Mouse (Mus musculus) cerebellum, postnatal 25 days (tissue): ENCODE data around the gene Gga1.

Experiments used
- DNase-seq, 2 experiments: peaks; one replicate each; pipeline ENCODE4 v3.0.0; 2021; ENCODE audit warnings: mixed read lengths in 2 of 2

Gga1 gene

GRCm38 (mm10) chr15:78876991-78877809 is at the start of gene Gga1:
Gga1 (plus strand) TSS chr15:78877190.
- DNase-seq = peak; percentile 94 to 97

DNA sequence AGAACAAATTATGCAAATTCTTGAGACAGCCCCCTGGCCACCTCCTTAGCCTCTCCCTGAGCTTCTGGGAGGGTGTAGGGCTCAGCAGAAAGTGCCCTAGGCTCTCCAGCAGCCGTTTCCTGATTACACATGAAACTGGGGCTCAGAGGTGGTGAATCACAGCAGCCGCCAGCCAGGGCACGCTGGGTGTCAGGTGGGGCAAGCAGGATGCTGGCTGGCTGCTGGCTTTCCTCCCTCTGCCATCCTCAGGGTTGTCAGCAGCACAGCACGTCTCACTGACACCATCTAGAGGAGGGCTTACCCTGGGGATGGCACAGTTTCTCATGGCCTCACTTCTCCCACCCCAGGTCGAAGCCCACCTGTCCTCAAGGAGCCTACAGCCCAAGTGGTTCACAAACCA is 48.7 kb upstream of the Gga1 start:
- no peak for DNase-seq

DNA sequence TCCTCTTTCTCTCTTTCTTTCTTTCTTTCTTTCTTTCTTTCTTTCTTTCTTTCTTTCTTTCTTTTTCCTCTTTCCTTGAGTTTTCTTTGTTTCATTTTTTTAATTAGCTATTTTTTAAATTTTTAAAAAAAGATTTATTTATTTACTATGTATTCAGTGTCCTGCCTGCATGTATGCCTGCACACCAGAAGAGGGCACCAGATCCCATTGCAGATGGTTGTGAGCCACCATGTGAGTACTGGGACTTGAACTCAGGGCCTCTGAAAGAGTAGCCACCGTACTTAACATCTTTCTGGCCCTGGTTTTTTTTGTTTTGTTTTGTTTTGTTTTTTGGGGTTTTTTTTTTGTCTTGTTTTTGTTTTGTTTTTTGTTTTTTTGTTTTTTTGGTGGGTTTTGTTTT is 47.4 kb upstream of the Gga1 start:
- no peak for DNase-seq

GRCm38 (mm10) chr15:78830742-78831719 is 46.0 kb upstream of the Gga1 start:
- DNase-seq = no peak

GRCm38 (mm10) chr15:78831720-78832657 is 45.0 kb upstream of the Gga1 start:
- no peak for DNase-seq

GRCm38 (mm10) chr15:78832701-78833123 is 44.3 kb upstream of the Gga1 start:
- DNase-seq = peak; percentile 64 to 77

DNA sequence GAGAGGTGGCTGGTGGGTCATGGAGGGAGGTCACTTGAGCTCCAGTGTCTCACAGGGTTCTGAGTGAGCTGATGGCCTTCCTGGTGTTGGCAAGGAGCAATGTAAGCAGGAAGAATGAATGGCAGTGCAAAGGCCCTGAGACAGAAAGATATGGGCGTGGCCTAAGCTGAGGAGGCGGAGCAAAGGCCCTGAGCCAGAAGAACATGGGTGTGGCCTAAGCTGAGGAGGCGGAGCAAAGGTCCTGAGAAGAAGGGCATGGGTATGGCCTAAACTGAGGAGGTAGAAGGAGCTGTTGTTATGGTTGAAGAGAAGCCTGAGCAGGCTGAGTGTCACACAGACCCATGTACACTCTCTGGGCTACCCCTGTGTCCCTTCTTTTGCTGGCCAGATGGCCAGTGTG is 43.4 kb upstream of the Gga1 start:
- no peak for DNase-seq

- no peak for DNase-seq
These were observed 42.6 kb upstream of the Gga1 start for GRCm38 (mm10) chr15:78834233-78835005.

DNA sequence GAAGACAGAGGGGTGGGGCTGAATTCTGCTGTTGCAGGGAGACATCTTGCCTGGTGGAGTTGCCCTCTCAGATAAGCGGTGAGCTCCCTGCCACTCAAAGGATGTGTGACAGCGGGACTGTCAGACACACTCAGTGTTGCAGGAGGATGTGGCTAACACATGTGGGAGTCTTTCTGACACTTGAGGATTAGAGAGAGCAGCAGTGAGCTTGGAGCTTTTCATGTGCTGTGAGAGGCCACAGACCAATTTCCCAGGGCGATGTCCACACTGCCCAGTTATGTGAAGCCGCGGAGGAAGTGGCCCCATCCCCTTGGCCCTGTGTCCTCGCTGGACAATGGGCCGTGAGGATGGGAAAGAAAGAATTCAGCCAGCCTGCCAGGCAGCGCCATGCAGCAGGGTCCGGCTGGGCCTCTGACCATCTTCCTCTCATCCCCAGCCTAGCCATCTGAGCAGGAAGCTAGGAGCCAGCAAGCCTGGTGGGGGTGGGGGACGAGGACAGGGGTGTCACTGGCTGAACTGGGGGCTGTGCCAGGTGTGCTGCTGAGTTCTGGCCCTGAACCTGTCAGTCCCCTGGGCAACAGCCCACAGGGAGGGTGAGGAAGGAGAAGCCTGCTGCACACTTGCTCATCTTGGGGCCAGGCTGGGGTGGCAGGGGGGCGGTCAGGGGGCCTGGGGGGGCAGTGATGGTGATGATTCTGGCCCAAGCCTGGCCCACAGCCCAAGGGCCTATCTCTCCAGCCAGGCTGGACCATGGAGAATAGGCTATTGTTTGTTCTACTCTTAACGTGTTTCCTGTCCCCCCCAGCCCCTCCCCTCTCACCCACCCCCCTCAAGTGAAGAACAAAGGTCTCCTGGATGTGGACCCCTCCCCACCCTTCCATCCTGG is 41.5 kb upstream of the Gga1 start:
- DNase-seq = peak; percentile 59 to 77

GRCm38 (mm10) chr15:78836086-78836621 is 40.8 kb upstream of the Gga1 start:
- DNase-seq = no peak

DNA sequence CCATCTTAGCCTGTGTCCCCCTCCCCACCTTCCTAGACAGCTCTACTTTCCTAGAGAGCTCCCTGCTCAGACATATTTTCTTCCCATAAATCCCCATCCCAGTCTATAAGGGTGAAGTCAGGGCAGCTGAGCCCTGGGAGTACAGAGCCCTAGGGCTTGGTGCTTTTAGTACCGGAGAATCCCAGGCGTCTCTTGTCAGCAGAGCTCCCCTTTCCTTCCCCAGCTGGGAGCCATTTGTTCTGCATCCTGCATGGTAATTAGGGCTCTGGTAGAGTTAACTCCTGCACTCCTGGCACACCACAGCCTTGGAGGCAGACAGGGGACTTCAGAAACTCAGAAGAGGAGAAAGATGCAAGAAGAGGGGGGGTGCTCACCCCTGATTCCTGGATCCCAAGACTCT is 37.2 kb upstream of the Gga1 start:
- no peak for DNase-seq

GRCm38 (mm10) chr15:78840241-78840640 is 36.7 kb upstream of the Gga1 start:
- no peak for DNase-seq

- DNase-seq = no peak
These were observed 36.2 kb upstream of the Gga1 start for GRCm38 (mm10) chr15:78840751-78841150.

DNA sequence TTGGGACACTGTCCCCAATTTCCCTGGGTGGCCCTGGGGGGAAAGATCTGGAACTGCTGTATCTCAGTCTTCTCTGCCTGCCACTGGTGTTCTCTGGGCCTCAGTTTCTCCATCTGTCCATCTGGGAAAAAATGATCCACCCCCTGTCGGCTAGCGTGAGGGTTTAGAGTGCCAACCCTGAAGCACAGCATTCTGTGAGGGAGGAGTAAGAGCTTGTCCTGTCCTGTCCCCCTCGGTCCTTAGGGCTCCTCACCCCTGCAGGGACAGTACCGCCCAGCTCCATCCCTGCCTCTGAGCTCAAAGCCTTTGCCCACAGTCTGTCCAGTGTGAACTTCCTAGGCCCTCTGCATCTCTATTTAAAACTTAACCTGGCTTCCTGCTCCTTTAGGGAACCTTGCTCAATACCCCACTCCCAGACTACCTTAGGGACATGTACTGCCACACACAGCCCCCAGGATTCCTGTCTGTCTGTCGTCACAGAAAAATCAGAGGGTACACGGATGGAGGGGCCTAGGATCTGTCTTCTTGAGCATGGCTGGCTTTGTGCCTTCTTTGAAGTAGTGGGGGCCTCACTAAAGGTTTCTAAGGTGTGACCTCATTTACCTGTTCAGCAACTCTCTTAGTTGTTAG is 35.7 kb upstream of the Gga1 start:
- no peak for DNase-seq

DNA sequence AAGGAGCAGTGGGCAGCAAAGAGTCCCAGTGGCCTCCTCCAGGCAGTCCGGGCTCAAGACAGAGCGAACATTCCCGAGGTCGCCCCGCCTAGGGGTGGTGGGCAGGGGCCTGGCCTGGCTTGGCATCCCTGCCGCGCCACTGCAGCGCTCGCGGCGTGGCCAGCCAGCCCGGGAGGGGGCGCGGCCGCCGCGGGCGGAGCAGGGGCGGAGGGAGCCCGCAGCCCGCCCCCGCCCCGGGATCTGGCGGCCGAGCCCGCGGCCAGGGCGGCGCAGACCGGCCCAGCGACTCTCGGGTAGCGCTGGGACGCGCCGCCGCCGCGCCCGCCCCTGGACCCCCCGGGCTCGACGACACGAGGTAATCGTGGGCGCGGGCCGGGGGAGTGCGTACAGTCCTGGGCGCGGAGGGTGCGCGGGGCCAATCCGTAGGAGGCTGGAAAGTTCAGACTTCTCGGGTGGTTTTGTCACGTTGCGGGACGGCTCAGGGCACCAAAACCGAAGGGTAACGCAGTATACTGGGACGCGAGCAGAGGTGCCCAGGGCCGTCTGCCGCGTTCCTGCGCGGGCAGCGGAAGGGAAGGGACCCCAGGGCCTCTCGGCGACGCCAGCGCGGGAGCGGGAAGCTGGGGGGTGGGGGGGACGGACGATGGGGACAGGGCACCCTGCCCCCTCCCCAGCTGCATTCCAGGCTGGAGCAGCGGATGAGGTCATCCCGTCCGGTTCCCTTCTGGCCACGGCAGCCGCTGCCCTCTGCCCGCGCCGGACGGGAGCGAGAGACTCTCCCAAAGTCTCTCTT is 34.4 kb upstream of the Gga1 start, which contains the start of gene Cdc42ep1:
Cdc42ep1 (plus strand) TSS at position 254 of the 793 bp plus-strand sequence.
- DNase-seq = peak in 1 of 2 experiments; percentile 61

GRCm38 (mm10) chr15:78843581-78844469 is 33.2 kb upstream of the Gga1 start:
- DNase-seq = no peak

GRCm38 (mm10) chr15:78844791-78845190 is 32.2 kb upstream of the Gga1 start:
- no peak for DNase-seq

GRCm38 (mm10) chr15:78845321-78845720 is 31.7 kb upstream of the Gga1 start:
- DNase-seq = no peak
